Mouse (Mus musculus): ENCODE results near the gene Nfia. TPM values are rescaled to one million over a fixed set of nuclear protein-coding genes. Genes with fewer than 3 reads are reported as not detected.

Gene Nfia
- polyA plus RNA-seq (2015; fragmentation: Nextera tagmentation; extraction: Ambion mirVana): 15.9 and 18.4 TPM in 2 replicates

DNA sequence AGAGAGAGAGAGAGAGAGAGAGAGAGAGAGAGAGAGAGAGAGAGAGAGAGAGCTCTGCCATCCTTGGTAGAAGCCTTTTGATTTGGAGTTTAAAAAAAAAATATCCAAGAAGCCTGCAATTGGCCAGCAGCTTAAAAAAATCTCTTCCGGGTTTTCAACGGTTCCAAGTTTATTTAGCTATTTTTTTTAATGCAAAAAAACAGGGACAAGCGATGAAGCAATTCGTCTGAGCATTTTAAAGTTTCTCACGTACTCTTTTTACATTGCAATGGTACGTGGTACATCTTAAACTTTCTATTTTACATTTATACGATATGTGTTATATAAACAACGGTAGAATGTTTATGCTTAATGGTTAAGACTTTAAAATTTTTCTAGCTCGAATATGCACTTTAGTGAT, at the start of gene Nfia:
Nfia (plus strand) TSS at position 94 of the 400 bp plus-strand sequence.
- WGBS: under 1% methylated on average over 9 of the region's 9 CpGs
- no peak for ATAC-seq
- peak within 1 kb of the TSS; percentile 69 for H3K4me2 ChIP-seq (replicated peaks; ENCODE audit: low read depth)
- H3K4me1 ChIP-seq (replicated peaks; ENCODE audit: control insufficient read depth, insufficient read depth, low read length): 0 out of 2 replicates have a peak, but pooled peaks cover 9% of the 10 kb centered on the region
- H3K36me3 ChIP-seq (ENCODE audit: control insufficient read depth, insufficient read depth): no peaks in the 10 kb centered on the region
- H3K9ac ChIP-seq (ENCODE audit: low read depth, low read length): peak within 1 kb of the TSS; percentile 35
- H3K9me3 ChIP-seq (ENCODE audit: control insufficient read depth): no peaks in the 10 kb centered on the region
- no peak for TF ChIP-seq CTCF (IDR thresholded peaks at IDR 0.05; ENCODE audit: low read depth)
- no peaks in the 10 kb centered on the region for H3K27me3 ChIP-seq (replicated peaks; ENCODE audit: control insufficient read depth, insufficient read depth, low read length)
- peak within 1 kb of the TSS; percentile 49 for H3K4me3 ChIP-seq (ENCODE audit: low read depth, low read length)
- peak within 1 kb of the TSS; percentile 91 for H3K27ac ChIP-seq (ENCODE audit: low read depth, low read length)

DNA sequence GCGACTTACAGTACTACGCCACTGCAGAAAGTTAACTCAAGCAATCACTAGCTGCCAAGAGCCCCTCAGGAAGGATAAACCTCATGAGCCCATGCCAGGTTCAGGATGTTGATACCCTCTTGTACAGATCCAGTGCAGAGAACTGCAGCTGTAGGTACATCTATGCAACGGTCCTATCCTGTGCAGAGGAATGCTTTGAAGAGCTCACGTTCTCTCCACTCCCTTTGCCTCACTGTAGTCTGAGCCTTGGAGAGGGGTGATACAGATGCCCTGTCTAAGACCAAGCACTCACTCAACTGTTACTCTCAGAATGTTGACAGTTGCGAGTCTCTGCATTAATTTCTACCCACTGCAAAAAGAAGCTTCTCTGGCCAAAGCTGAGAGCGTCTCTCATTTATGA, 49.2 kb upstream of the Nfia start:
- TF ChIP-seq CTCF (IDR thresholded peaks at IDR 0.05; ENCODE audit: low read depth): no peak
- Histone ChIP-seq H3K4me3 (ENCODE audit: low read depth, low read length) (no peak overlapping the region), H3K27ac (ENCODE audit: low read depth, low read length) (no peak overlapping the region), H3K27me3 (replicated peaks; ENCODE audit: control insufficient read depth, insufficient read depth, low read length) (no peaks in the 10 kb centered on the region), H3K9ac (ENCODE audit: low read depth, low read length) (no peak overlapping the region), H3K36me3 (ENCODE audit: control insufficient read depth, insufficient read depth) (no peaks in the 10 kb centered on the region), H3K4me1 (replicated peaks; ENCODE audit: control insufficient read depth, insufficient read depth, low read length) (no peaks in the 10 kb centered on the region), H3K4me2 (replicated peaks; ENCODE audit: low read depth) (no peak overlapping the region), H3K9me3 (ENCODE audit: control insufficient read depth) (no peaks in the 10 kb centered on the region)
- ATAC-seq: no peak
- 84% methylated on average over 6 of the region's 6 CpGs for WGBS

DNA sequence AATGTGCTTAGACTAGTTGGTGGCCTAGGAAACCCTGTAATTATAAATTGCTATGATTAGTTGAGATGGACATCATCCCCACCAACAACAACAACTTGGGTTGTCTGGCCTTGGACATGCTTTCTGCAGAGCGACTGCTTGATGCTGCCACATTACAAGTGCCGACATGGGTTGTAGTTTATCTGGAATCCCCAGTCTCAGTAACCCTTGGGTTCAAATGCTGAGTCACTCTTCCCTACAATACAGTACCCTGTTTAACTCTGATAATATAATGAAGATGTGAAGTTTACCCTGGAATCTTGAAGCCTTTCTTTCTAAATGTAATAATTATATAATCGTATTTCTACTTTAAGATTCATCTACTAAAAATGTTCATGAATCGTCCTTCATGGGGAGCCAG, 44.0 kb upstream of the Nfia start:
- ATAC-seq: no peak
- 90% methylated on average over 4 of the region's 4 CpGs for WGBS
- Histone ChIP-seq H3K9ac (ENCODE audit: low read depth, low read length) (no peak overlapping the region), H3K27ac (ENCODE audit: low read depth, low read length) (no peak overlapping the region), H3K9me3 (ENCODE audit: control insufficient read depth) (no peaks in the 10 kb centered on the region), H3K4me1 (replicated peaks; ENCODE audit: control insufficient read depth, insufficient read depth, low read length) (no peaks in the 10 kb centered on the region), H3K4me2 (replicated peaks; ENCODE audit: low read depth) (no peak overlapping the region), H3K36me3 (ENCODE audit: control insufficient read depth, insufficient read depth) (no peaks in the 10 kb centered on the region), H3K27me3 (replicated peaks; ENCODE audit: control insufficient read depth, insufficient read depth, low read length) (no peaks in the 10 kb centered on the region), H3K4me3 (ENCODE audit: low read depth, low read length) (no peak overlapping the region)
- TF ChIP-seq CTCF (IDR thresholded peaks at IDR 0.05; ENCODE audit: low read depth): no peak

DNA sequence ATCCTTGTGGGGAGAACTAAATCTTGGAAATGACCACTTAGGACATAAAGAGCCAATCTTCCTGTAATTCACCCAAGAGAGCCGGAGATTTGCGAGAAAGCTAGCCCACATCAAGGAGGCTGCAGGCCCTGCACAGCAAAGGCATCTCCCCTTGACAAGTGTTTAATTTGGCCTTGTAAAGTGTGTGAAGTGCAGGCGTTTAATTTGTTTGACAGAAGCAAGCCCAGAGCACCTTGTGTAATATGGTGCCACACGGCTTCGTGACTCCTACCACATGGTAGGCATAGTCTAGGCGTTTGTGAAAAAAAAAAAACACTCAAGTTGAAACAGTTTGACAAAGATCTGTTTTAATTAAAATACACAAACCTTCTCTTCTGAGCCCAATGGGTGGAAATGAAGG, 42.5 kb upstream of the Nfia start:
- no peak for ATAC-seq
- WGBS: 67% methylated on average over 6 of the region's 6 CpGs
- Histone ChIP-seq H3K9ac (ENCODE audit: low read depth, low read length) (no peak overlapping the region), H3K4me1 (replicated peaks; ENCODE audit: control insufficient read depth, insufficient read depth, low read length) (no peaks in the 10 kb centered on the region), H3K4me3 (ENCODE audit: low read depth, low read length) (no peak overlapping the region), H3K36me3 (ENCODE audit: control insufficient read depth, insufficient read depth) (no peaks in the 10 kb centered on the region), H3K9me3 (ENCODE audit: control insufficient read depth) (no peaks in the 10 kb centered on the region), H3K4me2 (replicated peaks; ENCODE audit: low read depth) (no peak overlapping the region), H3K27ac (ENCODE audit: low read depth, low read length) (no peak overlapping the region), H3K27me3 (replicated peaks; ENCODE audit: control insufficient read depth, insufficient read depth, low read length) (no peaks in the 10 kb centered on the region)
- TF ChIP-seq CTCF (IDR thresholded peaks at IDR 0.05; ENCODE audit: low read depth): no peak

DNA sequence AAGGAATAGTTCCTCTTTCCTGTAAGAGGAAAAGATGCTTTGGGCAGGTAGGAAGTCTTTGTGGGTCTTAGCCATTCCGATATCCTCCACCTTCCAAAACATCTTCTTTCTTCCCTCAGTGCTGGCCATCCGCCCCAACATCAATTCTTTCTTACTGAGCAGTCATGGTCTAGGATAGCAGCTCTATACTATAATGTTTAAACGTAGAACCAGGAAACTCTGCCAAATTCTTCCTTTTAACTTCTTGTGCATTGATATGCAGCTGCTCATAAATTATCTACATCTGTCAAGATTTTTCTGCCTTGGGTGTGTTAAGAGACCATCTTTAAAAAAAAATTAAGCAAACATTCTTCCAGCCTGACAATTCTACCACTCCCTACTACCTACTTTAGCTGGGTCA, 42.1 kb upstream of the Nfia start:
- ATAC-seq: no peak
- Histone ChIP-seq H3K4me2 (replicated peaks; ENCODE audit: low read depth) (no peak overlapping the region), H3K4me1 (replicated peaks; ENCODE audit: control insufficient read depth, insufficient read depth, low read length) (no peaks in the 10 kb centered on the region), H3K27ac (ENCODE audit: low read depth, low read length) (no peak overlapping the region), H3K4me3 (ENCODE audit: low read depth, low read length) (no peak overlapping the region), H3K9ac (ENCODE audit: low read depth, low read length) (no peak overlapping the region), H3K36me3 (ENCODE audit: control insufficient read depth, insufficient read depth) (no peaks in the 10 kb centered on the region), H3K9me3 (ENCODE audit: control insufficient read depth) (no peaks in the 10 kb centered on the region), H3K27me3 (replicated peaks; ENCODE audit: control insufficient read depth, insufficient read depth, low read length) (no peaks in the 10 kb centered on the region)
- WGBS: 61% methylated on average over 3 of the region's 3 CpGs
- no peak for TF ChIP-seq CTCF (IDR thresholded peaks at IDR 0.05; ENCODE audit: low read depth)

DNA sequence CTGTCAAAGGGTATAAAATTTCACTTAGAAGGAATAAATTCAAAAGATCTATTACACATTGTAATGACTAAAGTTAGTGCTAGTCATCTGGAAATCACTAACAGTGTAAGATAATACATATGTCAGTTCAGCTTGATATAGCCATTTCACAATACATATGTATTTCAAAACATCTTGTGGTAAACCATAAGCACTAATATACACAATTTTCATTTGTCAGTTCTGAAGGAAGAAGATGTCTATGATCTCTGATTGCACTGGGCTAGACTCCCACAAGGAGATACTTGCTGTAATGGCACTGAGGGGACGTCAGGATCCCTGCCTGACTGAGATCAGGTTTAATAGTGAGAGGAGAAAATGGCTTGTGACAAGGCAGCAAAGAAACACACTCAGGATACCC, 39.1 kb upstream of the Nfia start:
- no peak overlapping the region for H3K27ac ChIP-seq (ENCODE audit: low read depth, low read length)
- no peak overlapping the region for H3K9ac ChIP-seq (ENCODE audit: low read depth, low read length)
- H3K27me3 ChIP-seq (replicated peaks; ENCODE audit: control insufficient read depth, insufficient read depth, low read length): no peaks in the 10 kb centered on the region
- no peaks in the 10 kb centered on the region for H3K4me1 ChIP-seq (replicated peaks; ENCODE audit: control insufficient read depth, insufficient read depth, low read length)
- no peak for ATAC-seq
- no peaks in the 10 kb centered on the region for H3K36me3 ChIP-seq (ENCODE audit: control insufficient read depth, insufficient read depth)
- H3K4me3 ChIP-seq (ENCODE audit: low read depth, low read length): no peak overlapping the region
- no peak for TF ChIP-seq CTCF (IDR thresholded peaks at IDR 0.05; ENCODE audit: low read depth)
- H3K4me2 ChIP-seq (replicated peaks; ENCODE audit: low read depth): no peak overlapping the region
- H3K9me3 ChIP-seq (ENCODE audit: control insufficient read depth): no peaks in the 10 kb centered on the region
- 54% methylated on average over 1 of the region's 1 CpGs for WGBS

DNA sequence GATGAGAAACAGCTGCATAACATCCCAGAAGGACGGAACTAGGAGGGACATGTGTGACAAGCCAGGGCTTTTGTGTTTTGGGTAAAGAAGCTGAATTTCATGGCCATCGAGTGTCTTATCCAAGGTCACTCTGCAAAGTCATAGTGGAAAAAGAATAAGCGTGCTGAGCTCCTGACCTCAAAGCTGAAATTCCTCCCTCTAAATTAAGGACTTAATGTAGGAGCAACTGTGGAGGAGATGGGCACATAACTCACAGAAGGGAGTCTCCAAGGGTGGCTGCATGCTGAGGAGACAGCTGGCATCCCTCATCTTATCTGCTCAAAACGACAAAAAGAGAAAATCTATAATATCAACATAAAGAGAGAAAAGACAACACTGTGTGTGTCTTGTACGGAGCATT, 28.6 kb upstream of the Nfia start:
- Histone ChIP-seq H3K9me3 (ENCODE audit: control insufficient read depth) (no peaks in the 10 kb centered on the region), H3K4me3 (ENCODE audit: low read depth, low read length) (no peak overlapping the region), H3K27ac (ENCODE audit: low read depth, low read length) (no peak overlapping the region), H3K27me3 (replicated peaks; ENCODE audit: control insufficient read depth, insufficient read depth, low read length) (no peaks in the 10 kb centered on the region), H3K4me1 (replicated peaks; ENCODE audit: control insufficient read depth, insufficient read depth, low read length) (no peaks in the 10 kb centered on the region), H3K4me2 (replicated peaks; ENCODE audit: low read depth) (no peak overlapping the region), H3K9ac (ENCODE audit: low read depth, low read length) (no peak overlapping the region), H3K36me3 (ENCODE audit: control insufficient read depth, insufficient read depth) (no peaks in the 10 kb centered on the region)
- 66% methylated on average over 5 of the region's 5 CpGs for WGBS
- ATAC-seq: no peak
- no peak for TF ChIP-seq CTCF (IDR thresholded peaks at IDR 0.05; ENCODE audit: low read depth)

All from intestine, postnatal 0 days (tissue).